Mouse (Mus musculus) embryonic stem cell, embryonic (primary cell): Measurements from ENCODE around the gene Phf6.
"Not testable (repeated sequence)": the region's sequence is repeated elsewhere in the genome, so short reads cannot be mapped to it uniquely, and the experiment has no call there.

Experiments
- CTCF ChIA-PET, 4 experiments: fragments of 300-600 bp in 2 of 4; fragments of 350-600 bp in 2 of 4; sonication (Branson Sonifier 250); formaldehyde crosslinking; loops; one replicate each; lab custom pipeline; 2022; ENCODE audit warnings: inconsistent platforms in 2 of 4; lab: Charles Lee
- POLR2A ChIA-PET, 4 experiments: fragments of 300-600 bp in 2 of 4; fragments of 350-600 bp in 2 of 4; sonication (Branson Sonifier 250); formaldehyde crosslinking; loops; one replicate each; lab custom pipeline; 2022; ENCODE audit warnings: antibody characterized with exemption in 4 of 4, inconsistent platforms in 1 of 4; lab: Charles Lee

The Phf6 gene

DNA sequence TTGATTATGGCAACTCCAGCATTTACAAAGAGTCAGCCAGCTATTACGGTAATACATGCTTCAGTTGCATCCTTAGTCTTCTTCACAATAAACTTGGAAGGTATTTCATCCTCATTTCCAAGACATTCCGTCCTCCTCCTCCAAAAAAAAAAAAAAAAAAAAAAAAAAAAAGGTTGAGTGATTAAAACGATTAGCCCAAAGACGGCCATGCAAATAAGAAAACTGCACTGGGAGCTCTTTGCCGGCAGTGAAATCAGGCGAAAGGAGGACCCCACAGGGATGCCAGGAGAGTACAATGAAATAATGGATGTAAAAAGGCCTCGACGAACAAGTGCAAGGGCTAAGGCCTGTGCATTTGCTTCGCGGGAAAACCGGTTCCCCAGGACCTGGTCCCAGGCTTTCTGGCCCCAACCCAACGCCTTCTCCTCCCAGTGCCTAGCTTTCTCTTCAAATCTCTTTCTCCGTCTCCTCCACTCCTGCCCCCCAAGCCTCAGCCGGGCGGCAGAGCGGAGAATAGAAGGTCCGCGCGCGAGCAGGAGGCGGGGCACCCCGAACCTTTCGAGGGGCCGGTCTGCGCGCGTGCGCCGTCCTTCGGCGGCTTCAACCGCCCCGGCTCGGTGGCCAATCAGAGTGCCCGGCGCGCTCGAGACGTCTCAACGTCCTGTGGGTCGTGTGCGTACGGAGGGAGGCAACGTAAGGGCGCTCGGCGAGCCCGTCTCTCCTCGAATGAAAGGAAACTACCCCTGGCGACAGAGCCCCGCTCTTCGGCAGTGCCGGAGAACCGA lies at the start of gene Phf6:
TSS of gene Phf6 (plus strand) at position 680 of the 785 bp plus-strand sequence.
- POLR2A ChIA-PET: interaction anchor here in 2 of 4 experiments (0.6 to 1.2 kb wide), 7 partner anchors 9 to 54 kb away, joined by 3 to 5 read pairs (median 3); no protein-coding TSS in a partner anchor
- CTCF ChIA-PET: interaction anchor here in 2 of 4 experiments (0.5 to 0.7 kb wide), 2 partner anchors 23 to 1706 kb away, joined by 3 to 4 read pairs; partner anchors contain the start of gene Mbnl3 (in 1 of the 2)

DNA sequence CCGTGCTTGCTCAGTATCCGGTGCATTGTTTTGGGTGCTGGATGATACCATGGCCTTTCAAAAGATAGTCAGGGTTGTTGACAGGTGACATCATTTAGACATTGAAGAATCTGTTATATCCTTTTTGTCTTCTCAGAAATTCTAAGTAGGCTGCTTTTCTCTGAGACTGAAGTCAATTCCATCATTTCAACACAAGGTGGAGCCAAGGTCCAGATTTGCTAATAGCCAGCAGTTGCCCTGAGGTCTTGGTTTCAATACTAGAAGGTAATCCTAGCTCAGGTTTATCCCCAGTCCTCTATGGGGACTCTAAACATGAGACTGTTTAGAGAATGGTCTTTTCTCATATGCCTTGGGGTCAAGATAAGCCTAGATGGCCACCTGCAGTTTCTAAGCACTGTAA lies 47.9 kb upstream of the Phf6 start:
- ChIA-PET CTCF (interaction anchor here (0.6 to 2.0 kb wide), 5 partner anchors 16 to 199 kb away, joined by 3 to 11 read pairs (median 3); no protein-coding TSS in a partner anchor), POLR2A (interaction anchor here in 1 of 4 experiments (1.0 kb wide), 1 partner anchor 70 kb away, joined by 3 read pairs; no protein-coding TSS in a partner anchor)

- POLR2A ChIA-PET, CTCF ChIA-PET: not testable (repeated sequence)
Measured at GRCm38 (mm10) chrX:52898486-52898885, 13.6 kb upstream of the Phf6 start.

GRCm38 (mm10) chrX:52912372-52912728 lies 284 bp downstream of the Phf6 start:
- CTCF ChIA-PET: no interaction called here
- POLR2A ChIA-PET: no interaction called here

- ChIA-PET CTCF (no interaction called here), POLR2A (no interaction called here)
Measured at GRCm38 (mm10) chrX:52912826-52913701, 998 bp downstream of the Phf6 start.

GRCm38 (mm10) chrX:52913856-52914255 lies 1.8 kb downstream of the Phf6 start:
- CTCF ChIA-PET: no interaction called here
- POLR2A ChIA-PET: no interaction called here

DNA sequence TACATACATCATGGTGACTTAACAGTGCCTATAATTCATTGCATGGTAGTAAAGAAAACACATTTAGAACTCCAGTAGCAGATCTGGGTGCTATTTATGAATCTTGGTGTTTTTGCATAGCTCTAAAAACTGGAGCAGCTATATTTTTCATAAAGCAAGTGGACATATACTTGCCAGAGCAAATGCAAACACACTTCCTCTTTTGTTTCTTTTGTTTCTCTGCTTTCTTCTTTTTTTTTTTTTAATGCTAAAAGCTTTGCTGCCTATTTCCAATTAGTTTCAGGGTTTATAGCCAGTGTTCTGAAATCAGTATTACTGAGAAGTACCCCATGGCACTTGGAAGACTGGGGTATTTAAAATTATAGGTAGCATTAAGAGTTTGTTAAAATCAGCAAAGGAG lies 2.6 kb downstream of the Phf6 start:
- POLR2A ChIA-PET: no interaction called here
- CTCF ChIA-PET: no interaction called here

GRCm38 (mm10) chrX:52916516-52916915 lies 4.5 kb downstream of the Phf6 start:
- ChIA-PET CTCF (interaction anchor here in 1 of 4 experiments (0.7 kb wide), 1 partner anchor 77 kb away, joined by 3 read pairs; no protein-coding TSS in a partner anchor), POLR2A (interaction anchor here in 1 of 4 experiments (0.9 kb wide), 1 partner anchor 14 kb away, joined by 6 read pairs; no protein-coding TSS in a partner anchor)

DNA sequence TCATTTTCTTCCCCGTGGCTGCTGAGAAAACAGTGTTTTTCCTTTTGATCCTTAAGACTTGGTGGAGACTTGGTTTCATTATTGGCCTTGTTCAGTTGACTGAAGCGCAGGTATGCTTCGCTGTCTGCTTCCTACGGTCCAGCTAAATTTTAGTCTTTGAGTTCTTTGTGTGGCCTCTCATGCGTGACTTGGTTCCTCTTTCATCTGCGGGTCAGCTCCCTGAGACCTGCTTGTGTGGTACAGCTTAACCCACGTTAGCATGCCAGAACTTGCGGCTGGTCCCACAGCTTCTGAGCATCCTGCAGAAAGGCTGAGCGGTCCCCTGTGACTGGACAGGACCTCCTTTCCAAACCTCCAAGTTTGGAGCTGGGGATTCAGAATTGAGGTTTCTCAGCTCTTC lies 14.7 kb downstream of the Phf6 start:
- POLR2A ChIA-PET: no interaction called here
- CTCF ChIA-PET: interaction anchor here in 1 of 4 experiments (0.7 kb wide), 1 partner anchor 477 kb away, joined by 4 read pairs; no protein-coding TSS in a partner anchor

GRCm38 (mm10) chrX:52928883-52929282 lies 16.8 kb downstream of the Phf6 start:
- ChIA-PET POLR2A (no interaction called here), CTCF (no interaction called here)

DNA sequence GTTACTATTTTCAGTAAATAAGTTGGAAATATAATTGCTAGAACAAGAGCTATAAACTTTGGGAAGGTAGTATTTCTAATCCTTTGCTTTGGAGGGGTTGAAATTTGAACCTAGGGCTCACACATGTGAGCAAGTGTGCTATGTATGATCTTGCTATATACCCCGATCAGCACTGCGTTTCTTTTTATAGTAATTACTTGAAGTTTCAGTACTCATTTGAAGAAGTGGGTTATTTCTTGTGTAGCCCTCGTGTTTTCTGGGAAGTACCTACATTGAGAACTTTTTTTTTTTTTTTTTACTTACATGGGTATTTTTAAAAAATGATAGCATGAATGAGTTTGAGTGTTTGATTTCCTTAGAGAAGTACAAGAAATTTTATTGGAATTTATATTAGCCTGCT lies 17.7 kb downstream of the Phf6 start:
- ChIA-PET CTCF (interaction anchor here in 1 of 4 experiments (0.5 kb wide), 1 partner anchor 1039 kb away, joined by 3 read pairs; no protein-coding TSS in a partner anchor), POLR2A (interaction anchor here in 1 of 4 experiments (0.9 kb wide), 1 partner anchor 71 kb away, joined by 5 read pairs; no protein-coding TSS in a partner anchor)

GRCm38 (mm10) chrX:52930191-52930590 lies 18.1 kb downstream of the Phf6 start:
- CTCF ChIA-PET: interaction anchor here in 1 of 4 experiments (0.6 kb wide), 1 partner anchor 58 kb away, joined by 8 read pairs; no protein-coding TSS in a partner anchor
- POLR2A ChIA-PET: interaction anchor here in 1 of 4 experiments (0.9 kb wide), 1 partner anchor 70 kb away, joined by 5 read pairs; no protein-coding TSS in a partner anchor

DNA sequence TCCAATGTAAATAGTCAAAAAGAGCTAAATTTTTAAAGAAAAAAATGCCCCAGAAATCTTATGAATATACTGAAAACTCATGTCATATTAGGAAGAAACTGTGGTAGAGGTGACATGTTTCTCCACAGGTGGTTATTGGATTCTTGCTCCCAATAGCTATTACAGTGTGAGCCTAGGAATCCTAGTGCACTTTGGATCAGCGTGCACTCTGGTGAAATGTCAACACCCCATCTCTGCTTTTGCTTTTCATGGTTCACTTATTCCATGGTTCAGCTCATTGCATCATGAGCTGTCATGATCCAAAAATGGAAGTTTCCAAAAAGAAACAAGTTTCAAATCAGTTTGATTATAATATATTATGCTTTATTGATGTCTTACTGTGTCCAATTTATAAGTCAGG lies 20.1 kb downstream of the Phf6 start:
- CTCF ChIA-PET: no interaction called here
- POLR2A ChIA-PET: no interaction called here

DNA sequence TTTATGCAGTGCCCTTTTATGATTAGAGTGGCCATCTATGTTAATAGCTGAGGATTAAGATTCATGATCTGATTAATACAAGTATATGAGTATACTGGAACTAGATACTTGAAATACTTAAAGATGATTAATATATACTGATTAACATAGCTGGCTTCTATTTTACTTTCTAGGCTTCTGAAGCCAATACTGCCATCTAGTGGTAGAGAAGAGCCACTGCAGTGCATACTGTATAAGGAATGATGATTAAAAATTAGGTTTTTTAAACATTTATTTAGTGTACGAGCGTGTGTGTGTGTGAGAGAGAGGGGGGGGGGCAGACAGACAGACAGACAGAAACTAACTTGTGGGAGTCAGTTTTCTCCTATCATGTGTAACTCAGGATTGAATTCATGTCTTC lies 22.4 kb downstream of the Phf6 start:
- ChIA-PET CTCF (interaction anchor here (0.5 to 1.8 kb wide), 21 partner anchors 9 to 1160 kb away, joined by 3 to 11 read pairs (median 3); no protein-coding TSS in a partner anchor), POLR2A (interaction anchor here in 1 of 4 experiments (0.8 to 1.2 kb wide), 2 partner anchors 9 to 70 kb away, joined by 3 to 5 read pairs; no protein-coding TSS in a partner anchor)

GRCm38 (mm10) chrX:52945509-52945908 lies 33.4 kb downstream of the Phf6 start:
- POLR2A ChIA-PET: no interaction called here
- CTCF ChIA-PET: no interaction called here

DNA sequence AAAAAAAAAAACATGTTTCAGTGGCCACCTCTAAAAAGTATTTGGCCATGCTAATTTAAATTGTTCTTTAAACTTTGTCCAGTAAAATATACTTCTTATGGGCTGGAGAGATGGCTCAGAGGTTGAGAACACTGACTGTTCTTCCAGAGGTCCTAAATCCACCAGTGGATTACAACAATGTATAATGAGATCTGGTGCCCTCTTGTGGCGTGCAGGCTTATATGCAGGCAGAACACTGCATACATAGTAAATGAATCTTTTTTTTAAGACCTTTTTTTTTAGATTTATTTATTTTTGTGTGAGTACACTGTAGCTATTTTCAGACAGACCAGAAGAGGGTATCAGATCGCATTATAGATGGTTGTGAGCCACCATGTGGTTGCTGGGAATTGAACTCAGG lies 37.6 kb downstream of the Phf6 start:
- POLR2A ChIA-PET: no interaction called here
- CTCF ChIA-PET: interaction anchor here in 2 of 4 experiments (0.6 to 0.7 kb wide), 3 partner anchors 10 to 189 kb away, joined by 3 to 5 read pairs (median 4); no protein-coding TSS in a partner anchor

DNA sequence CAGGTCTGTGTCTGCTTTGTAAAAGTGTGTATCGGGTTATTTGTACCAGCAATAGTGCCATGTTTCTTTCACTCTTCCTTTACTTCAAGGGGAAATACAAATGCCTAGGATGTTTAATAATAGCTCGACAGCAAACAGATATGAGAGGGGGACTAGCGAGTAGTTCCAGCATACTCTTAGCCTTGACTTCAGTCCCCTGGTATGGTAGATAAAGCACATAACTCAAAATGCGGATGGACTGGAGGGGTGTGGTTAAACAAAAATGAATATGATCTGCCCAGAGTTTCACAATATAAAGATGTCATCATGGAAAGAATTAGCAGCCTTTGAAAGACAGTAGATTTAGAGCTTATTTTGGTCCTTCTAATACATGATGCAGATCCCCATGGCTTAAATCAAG lies 44.9 kb downstream of the Phf6 start:
- ChIA-PET POLR2A (no interaction called here), CTCF (interaction anchor here in 1 of 4 experiments (1.2 kb wide), 1 partner anchor 23 kb away, joined by 3 read pairs; no protein-coding TSS in a partner anchor)

DNA sequence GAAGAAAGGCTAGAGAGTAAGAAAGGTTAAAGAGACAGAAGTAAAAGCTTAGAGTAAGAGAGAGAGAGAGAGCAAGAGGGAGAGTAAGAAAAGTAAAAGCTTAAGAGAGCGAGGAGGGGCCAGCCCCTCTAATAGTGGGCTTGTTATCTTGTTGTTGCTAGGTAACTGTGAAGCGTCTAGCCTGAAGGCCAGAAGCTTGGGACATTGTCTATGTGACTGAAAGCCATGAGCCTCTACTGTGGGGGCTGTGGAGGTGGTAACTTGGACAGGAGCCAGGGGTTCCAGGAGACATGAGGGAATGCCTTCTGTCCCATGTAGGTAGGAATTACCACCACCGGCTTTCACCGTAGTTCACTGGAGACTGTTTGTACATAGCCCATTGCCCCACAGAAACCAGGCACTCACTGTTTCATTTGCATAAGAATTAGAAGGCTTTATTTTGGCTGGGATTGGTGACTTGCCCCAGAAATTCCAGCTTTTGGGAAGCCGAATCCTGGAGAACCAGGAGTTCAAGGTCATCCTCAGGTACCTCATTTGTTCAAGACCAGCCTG lies 49.6 kb downstream of the Phf6 start:
- POLR2A ChIA-PET: interaction anchor here in 3 of 4 experiments (0.7 to 1.4 kb wide), 4 partner anchors 27 to 216 kb away, joined by 3 read pairs; partner anchors contain the start of gene Hprt (in 1 of the 3)

More for the DNA sequence above, 49.6 kb downstream of the Phf6 start:
- CTCF ChIA-PET: interaction anchor here in 1 of 4 experiments (0.6 kb wide), 1 partner anchor 123 kb away, joined by 4 read pairs; no protein-coding TSS in a partner anchor
